Mouse (Mus musculus) lung, postnatal 0 days (tissue): ENCODE measurements around the gene Fgd6.

Experiments
- CTCF ChIP-seq: IDR thresholded peaks from 2 replicates; pipeline ENCODE4 v1.5.1; 2016; ENCODE audit warnings: antibody characterized with exemption, mild to moderate bottlenecking
- EP300 ChIP-seq: IDR thresholded peaks from 2 replicates; pipeline ENCODE4 v1.6.1; 2016; ENCODE audit warnings: antibody characterized with exemption, mild to moderate bottlenecking, control low read depth

GRCm38 (mm10) chr10:94060190-94060589 is 24.4 kb downstream of the Fgd6 start:
- TF ChIP-seq CTCF (no peak), EP300 (no peak)
